In genomic region chr2:113527688-113528087, GRCm38 (mm10) we compare ENCODE assay signal across 29 mouse cellular contexts.
"Had no signal": no experiment of that assay in that cellular context is flagged by ENCODE, and none has a peak within 500 bp of the region (broad histone marks: within the 10 kb centered on the region; RNA-seq: fewer than 3 reads in every experiment).

No protein-coding gene starts in this region.

- H3K9ac ChIP-seq: limb, embryonic 12.5 days; limb, embryonic 13.5 days; limb, embryonic 15.5 days; liver, embryonic 12.5 days; liver, embryonic 13.5 days; liver, embryonic 14.5 days; liver, embryonic 15.5 days; liver, postnatal 0 days; lung, embryonic 14.5 days; lung, embryonic 15.5 days; midbrain, embryonic 12.5 days; midbrain, embryonic 13.5 days; midbrain, embryonic 15.5 days; neural tube, embryonic 12.5 days had no signal

- H3K4me1 ChIP-seq: limb, embryonic 10.5 days; limb, embryonic 12.5 days; limb, embryonic 13.5 days; limb, embryonic 15.5 days; liver, embryonic 12.5 days; liver, embryonic 13.5 days; liver, embryonic 15.5 days; lung, embryonic 15.5 days; megakaryocyte, embryonic 14.5 days; midbrain, embryonic 12.5 days; midbrain, embryonic 13.5 days; midbrain, embryonic 15.5 days; neural tube, embryonic 12.5 days had no signal

- H3K27ac ChIP-seq: limb, embryonic 10.5 days; limb, embryonic 12.5 days; limb, embryonic 13.5 days; limb, embryonic 15.5 days; liver, embryonic 12.5 days; liver, embryonic 13.5 days; liver, embryonic 14.5 days; liver, embryonic 15.5 days; lung, embryonic 15.5 days; macrophage; midbrain, embryonic 12.5 days; midbrain, embryonic 13.5 days; midbrain, embryonic 15.5 days; neural tube, embryonic 12.5 days had no signal

- H3K4me2 ChIP-seq: limb, embryonic 12.5 days; limb, embryonic 13.5 days; limb, embryonic 15.5 days; liver, embryonic 11.5 days; liver, embryonic 12.5 days; liver, embryonic 13.5 days; liver, embryonic 15.5 days; lung, embryonic 14.5 days; lung, embryonic 15.5 days; midbrain, embryonic 11.5 days; midbrain, embryonic 12.5 days; midbrain, embryonic 13.5 days; midbrain, embryonic 15.5 days; neural tube, embryonic 12.5 days had no signal

- H3K9me3 ChIP-seq: limb, embryonic 10.5 days; limb, embryonic 12.5 days; limb, embryonic 13.5 days; limb, embryonic 15.5 days; liver, embryonic 12.5 days; liver, embryonic 13.5 days; liver, embryonic 15.5 days; lung, embryonic 15.5 days; midbrain, embryonic 12.5 days; midbrain, embryonic 13.5 days; midbrain, embryonic 15.5 days; neural tube, embryonic 12.5 days had no signal

- H3K27me3 ChIP-seq: limb, embryonic 12.5 days; limb, embryonic 13.5 days; limb, embryonic 15.5 days; liver, embryonic 12.5 days; liver, embryonic 13.5 days; liver, embryonic 15.5 days; megakaryocyte, embryonic 14.5 days; midbrain, embryonic 12.5 days; midbrain, embryonic 13.5 days; midbrain, embryonic 15.5 days; neural tube, embryonic 12.5 days had no signal

- DNase-seq: left cerebral cortex, postnatal 4 days; liver; liver, embryonic 13.5 days; liver, postnatal 0 days; lung, adult 18-20 months; lung, adult 2 months; lung, embryonic 14.5 days; lung, postnatal 10 days; lung, postnatal 14 days; lung, postnatal 36 days; lung, postnatal 4 days; midbrain, embryonic 14.5 days had no signal

- H3K4me3 ChIP-seq: limb, embryonic 10.5 days; limb, embryonic 12.5 days; limb, embryonic 13.5 days; limb, embryonic 15.5 days; liver, embryonic 12.5 days; liver, embryonic 13.5 days; liver, embryonic 15.5 days; lung, embryonic 15.5 days; megakaryocyte, embryonic 14.5 days; midbrain, embryonic 12.5 days; midbrain, embryonic 13.5 days; midbrain, embryonic 15.5 days; myocyte; neural tube, embryonic 12.5 days had no signal

- H3K36me3 ChIP-seq: limb, embryonic 10.5 days; limb, embryonic 12.5 days; limb, embryonic 13.5 days; limb, embryonic 15.5 days; liver, embryonic 12.5 days; liver, embryonic 13.5 days; liver, embryonic 15.5 days; lung, embryonic 15.5 days; midbrain, embryonic 12.5 days; midbrain, embryonic 13.5 days; midbrain, embryonic 15.5 days; neural tube, embryonic 12.5 days had no signal
